Mouse (Mus musculus): Measurements from ENCODE around the gene Cdk5rap1. TPM values are rescaled to one million over a fixed set of nuclear protein-coding genes. Genes with fewer than 3 reads are reported as not detected.

Cdk5rap1 gene
- total RNA-seq, 4 experiments from 2014 or later: 13.6 to 17.1 (median 16.0) TPM

Other genes starting within 250 kb of the Cdk5rap1 start
- gene Bpifa3, start 242.7 kb downstream of the Cdk5rap1 start, total RNA-seq (2022): not detected
- not detected for gene Bpifa1, start 230.1 kb downstream of the Cdk5rap1 start, total RNA-seq (2022)
- gene Bpifa5, start 210.4 kb downstream of the Cdk5rap1 start, total RNA-seq (2022): not detected
- under 1 TPM; 0.16 to 0.22 (median 0.18) TPM for gene Bpifb1, start 182.2 kb downstream of the Cdk5rap1 start, total RNA-seq (2022)
- gene Bpifb5, start 149.3 kb downstream of the Cdk5rap1 start, total RNA-seq (2022): not detected
- under 1 TPM in 2 of 4 experiments, not detected in 2; 0.32 to 0.35 TPM for gene Bpifb9a, start 115.2 kb downstream of the Cdk5rap1 start, total RNA-seq (2022)
- gene Bpifb9b, start 65.8 kb downstream of the Cdk5rap1 start, total RNA-seq (2022): under 1 TPM in 1 of 4 experiments, not detected in 3; 0.19 TPM
- 10 to 100 TPM; 41.0 to 45.9 (median 43.5) TPM for gene Snta1, start 35.1 kb upstream of the Cdk5rap1 start, total RNA-seq (2022)
- gene Cbfa2t2, start 63.5 kb upstream of the Cdk5rap1 start, total RNA-seq (2022): 10 to 100 TPM; 48.9 to 60.8 (median 53.9) TPM
- 1 to 10 TPM in 2 of 4 experiments, under 1 TPM in 2; 0.64 to 2.0 (median 0.87) TPM for gene 1700003F12Rik, start 174.1 kb upstream of the Cdk5rap1 start, total RNA-seq (2022)
- under 1 TPM in 1 of 4 experiments, not detected in 3; 0.40 TPM for gene Actl10, start 178.8 kb upstream of the Cdk5rap1 start, total RNA-seq (2022)
- gene Necab3, start 185.9 kb upstream of the Cdk5rap1 start, total RNA-seq (2022): 10 to 100 TPM; 29.2 to 33.2 (median 30.4) TPM
- gene E2f1, start 196.9 kb upstream of the Cdk5rap1 start, total RNA-seq (2022): 1 to 10 TPM; 3.5 to 5.1 (median 4.5) TPM
- 10 to 100 TPM; 11.3 to 12.6 (median 11.7) TPM for gene Pxmp4, start 230.7 kb upstream of the Cdk5rap1 start, total RNA-seq (2022)
- 10 to 100 TPM in 1 of 4 experiments, 1 to 10 TPM in 3; 8.6 to 10.8 (median 9.3) TPM for gene Zfp341, start 240.3 kb upstream of the Cdk5rap1 start, total RNA-seq (2022)
- not detected for gene 4930519P11Rik, start 240.4 kb upstream of the Cdk5rap1 start, total RNA-seq (2022)

Measured in layer of hippocampus, adult 8-10 months (tissue).